Mouse (Mus musculus): ENCODE measurements around the gene Gatad2b.

GRCm38 (mm10) chr3:90391004-90391403 is 98.0 kb downstream of the Gatad2b start:
- TF ChIP-seq CTCF (IDR thresholded peaks at IDR 0.05; ENCODE audit: borderline replicate concordance, insufficient read depth, low read length) (no peak), POLR2A (IDR thresholded peaks at IDR 0.05; ENCODE audit: low read depth, low read length) (no peak)
